ENCODE assay signal across 24 mouse cellular contexts in genomic region chr4:40625911-40626310, GRCm38 (mm10).
A peak's percentile ranks its signal among the peaks of the same experiment; 100 is the strongest.
DNase-seq lines count a peak whose midpoint lies in the region; ATAC-seq and TF ChIP-seq lines count a peak whose summit lies in the region.
"Had no signal": no experiment of that assay in that cellular context is flagged by ENCODE, and none has a peak within 500 bp of the region (broad histone marks: within the 10 kb centered on the region; RNA-seq: fewer than 3 reads in every experiment).

No protein-coding gene starts in this region.

- H3K9me3 ChIP-seq in hindbrain, embryonic 14.5 days (ENCODE audit: control insufficient read depth, low read length), result no peaks in the 10 kb centered on the region
- no peaks in the 10 kb centered on the region for H3K9me3 ChIP-seq in hindbrain, embryonic 12.5 days (replicated peaks)
- H3K9me3 ChIP-seq in lung, embryonic 14.5 days (ENCODE audit: low read depth, low read length), result no peaks in the 10 kb centered on the region
- H3K9me3 ChIP-seq in lung, postnatal 0 days (ENCODE audit: low read length), result no peaks in the 10 kb centered on the region
- H3K9me3 ChIP-seq: embryonic facial prominence, embryonic 15.5 days; forebrain, embryonic 15.5 days; heart, embryonic 15.5 days had no signal

- H3K27me3 ChIP-seq in hindbrain, embryonic 14.5 days (ENCODE audit: control insufficient read depth, insufficient read depth, low read length), result no peaks in the 10 kb centered on the region
- H3K27me3 ChIP-seq in hindbrain, embryonic 12.5 days, result no peaks in the 10 kb centered on the region
- no peaks in the 10 kb centered on the region for H3K27me3 ChIP-seq in lung, embryonic 14.5 days (ENCODE audit: insufficient read depth, low read length)
- no peaks in the 10 kb centered on the region for H3K27me3 ChIP-seq in lung, postnatal 0 days (replicated peaks; ENCODE audit: insufficient read depth, low read length)
- H3K27me3 ChIP-seq: CH12.LX; embryonic facial prominence, embryonic 15.5 days; forebrain, embryonic 15.5 days; heart, embryonic 15.5 days had no signal

- TF ChIP-seq CTCF in lung, embryonic 14.5 days (IDR thresholded peaks at IDR 0.05; ENCODE audit: low read depth), result no peak
- no peak for TF ChIP-seq CTCF in lung, postnatal 0 days (IDR thresholded peaks at IDR 0.05)
- TF ChIP-seq CTCF in embryonic fibroblast, embryonic 13.5 days (IDR thresholded peaks at IDR 0.05; ENCODE audit: borderline replicate concordance, insufficient read depth, low read length), result no peak

- H3K4me3 ChIP-seq in hindbrain, embryonic 14.5 days (replicated peaks; ENCODE audit: low read length), result no peak overlapping the region
- no peak overlapping the region for H3K4me3 ChIP-seq in hindbrain, embryonic 12.5 days
- no peak overlapping the region for H3K4me3 ChIP-seq in lung, embryonic 14.5 days (ENCODE audit: low read depth, low read length)
- H3K4me3 ChIP-seq in lung, postnatal 0 days (ENCODE audit: low read depth, low read length), result no peak overlapping the region
- no peak overlapping the region for H3K4me3 ChIP-seq in embryonic fibroblast, embryonic 13.5 days (ENCODE audit: insufficient read depth, low read length)
- H3K4me3 ChIP-seq: embryonic facial prominence, embryonic 15.5 days; forebrain, embryonic 15.5 days; heart, embryonic 15.5 days had no signal

- H3K4me2 ChIP-seq in hindbrain, embryonic 14.5 days (replicated peaks), result no peak overlapping the region
- H3K4me2 ChIP-seq in hindbrain, embryonic 12.5 days (replicated peaks), result no peak overlapping the region
- no peak overlapping the region for H3K4me2 ChIP-seq in lung, embryonic 14.5 days
- H3K4me2 ChIP-seq in lung, postnatal 0 days (replicated peaks; ENCODE audit: low read depth, low read length), result no peak overlapping the region
- H3K4me2 ChIP-seq: embryonic facial prominence, embryonic 15.5 days; forebrain, embryonic 15.5 days; heart, embryonic 11.5 days; heart, embryonic 15.5 days had no signal

- no peak overlapping the region for H3K9ac ChIP-seq in hindbrain, embryonic 14.5 days
- H3K9ac ChIP-seq in hindbrain, embryonic 12.5 days, result no peak overlapping the region
- H3K9ac ChIP-seq in lung, embryonic 14.5 days, result no peak overlapping the region
- no peak overlapping the region for H3K9ac ChIP-seq in lung, postnatal 0 days (replicated peaks; ENCODE audit: low read depth)
- H3K9ac ChIP-seq: embryonic facial prominence, embryonic 15.5 days; forebrain, embryonic 15.5 days; heart, embryonic 15.5 days had no signal

- no peak for TF ChIP-seq EP300 in lung, postnatal 0 days (IDR thresholded peaks at IDR 0.05)

- no peaks in the 10 kb centered on the region for H3K36me3 ChIP-seq in hindbrain, embryonic 14.5 days (replicated peaks; ENCODE audit: control insufficient read depth, insufficient read depth)
- no peaks in the 10 kb centered on the region for H3K36me3 ChIP-seq in hindbrain, embryonic 12.5 days
- no peaks in the 10 kb centered on the region for H3K36me3 ChIP-seq in lung, embryonic 14.5 days (ENCODE audit: insufficient read depth)
- no peaks in the 10 kb centered on the region for H3K36me3 ChIP-seq in lung, postnatal 0 days (ENCODE audit: insufficient read depth, low read length)
- H3K36me3 ChIP-seq: embryonic facial prominence, embryonic 15.5 days; forebrain, embryonic 15.5 days; heart, embryonic 15.5 days had no signal

- H3K4me1 ChIP-seq in hindbrain, embryonic 14.5 days (replicated peaks; ENCODE audit: control insufficient read depth, insufficient read depth, low read length), result no peaks in the 10 kb centered on the region
- H3K4me1 ChIP-seq in hindbrain, embryonic 12.5 days, result no peaks in the 10 kb centered on the region
- no peaks in the 10 kb centered on the region for H3K4me1 ChIP-seq in lung, embryonic 14.5 days (ENCODE audit: insufficient read depth)
- H3K4me1 ChIP-seq in lung, postnatal 0 days (ENCODE audit: insufficient read depth, low read depth, low read length), result no peaks in the 10 kb centered on the region
- H3K4me1 ChIP-seq in embryonic fibroblast, embryonic 13.5 days (ENCODE audit: control insufficient read depth, insufficient read depth, low read length), result peaks cover 5% of the 10 kb centered on the region; the same call in 1 of the 2 replicates
- H3K4me1 ChIP-seq: embryonic facial prominence, embryonic 15.5 days; forebrain, embryonic 15.5 days had no signal

- no peak overlapping the region for H3K27ac ChIP-seq in hindbrain, embryonic 14.5 days
- no peak overlapping the region for H3K27ac ChIP-seq in hindbrain, embryonic 12.5 days
- H3K27ac ChIP-seq in lung, embryonic 14.5 days (ENCODE audit: low read depth), result no peak overlapping the region
- no peak overlapping the region for H3K27ac ChIP-seq in lung, postnatal 0 days (ENCODE audit: low read length)
- H3K27ac ChIP-seq in embryonic fibroblast, embryonic 13.5 days (ENCODE audit: insufficient read depth, low read length), result peak overlapping the region; percentile 87
- H3K27ac ChIP-seq: embryonic facial prominence, embryonic 15.5 days; forebrain, embryonic 15.5 days; heart, embryonic 15.5 days; hindbrain, postnatal 0 days had no signal

- ATAC-seq in hindbrain, embryonic 14.5 days (ENCODE audit: low FRiP score), result no peak
- no peak for ATAC-seq in hindbrain, embryonic 12.5 days (ENCODE audit: low FRiP score)
- ATAC-seq in lung, embryonic 14.5 days (ENCODE audit: insufficient read depth), result no peak
- ATAC-seq in lung, postnatal 0 days, result no peak
- ATAC-seq: activated CD4-positive, CD25-positive, alpha-beta regulatory T cell, adult 4 months; forebrain, embryonic 15.5 days; hindbrain, postnatal 0 days had no signal

- TF ChIP-seq POLR2A in embryonic fibroblast, embryonic 13.5 days (IDR thresholded peaks at IDR 0.05; ENCODE audit: low read depth, low read length), result no peak

- WGBS in hindbrain, embryonic 14.5 days, result 46% methylated on average over 6 of the region's 6 CpGs
- 45% methylated on average over 6 of the region's 6 CpGs for WGBS in hindbrain, embryonic 12.5 days
- WGBS in lung, embryonic 14.5 days, result 33% methylated on average over 6 of the region's 6 CpGs
- 29% methylated on average over 6 of the region's 6 CpGs for WGBS in lung, postnatal 0 days

- peak; percentile 15 for DNase-seq in embryo, embryonic 10.5 days (ENCODE audit: low spot score)
- DNase-seq in embryo, embryonic 9.5 days (ENCODE audit: extremely low spot score), result no peak
- peak; percentile 14 for DNase-seq in hindbrain, embryonic 14.5 days (ENCODE audit: low spot score)
- DNase-seq in lung, embryonic 14.5 days, result peak; percentile 14
- no peak for DNase-seq in lung, postnatal 0 days (ENCODE audit: low spot score)
- DNase-seq in spleen, adult 12 weeks (ENCODE audit: low spot score), result no peak
- DNase-seq: adrenal gland, adult 8-10 months; adrenal gland, postnatal 36 days; cerebellum, adult 2 months; cerebellum, postnatal 10 days; gastrocnemius, postnatal 36 days; heart, adult 11 months; heart, postnatal 36 days; kidney, adult 11 months; kidney, adult 9 months had no signal

Comparison
In these comparisons a context has a peak if more than half of its experiments do, and no peak if none do; other contexts are left out.
1. DNase-seq: peak in embryo, embryonic 10.5 days (single experiment), hindbrain, embryonic 14.5 days (single experiment) and lung, embryonic 14.5 days (single experiment); none in embryo, embryonic 9.5 days (single experiment), lung, postnatal 0 days (single experiment) and spleen, adult 12 weeks (single experiment).